Mouse (Mus musculus): ENCODE measurements around the gene Olfr720.

Olfr720 gene

GRCm38 (mm10) chr14:14186738-14187137 is at the start of gene Olfr720:
Gene Olfr720, minus strand, starts transcription at chr14:14186838.
- DNase-seq: no peak
